Mouse (Mus musculus) gastrocnemius, postnatal 14 days (tissue): Measurements from ENCODE around the gene Rpa1. TPM values are rescaled to one million over a fixed set of nuclear protein-coding genes. Genes with fewer than 3 reads are reported as not detected.

Experiments used
- DNase-seq: peaks from one replicate; pipeline ENCODE4 v3.0.0; 2021; ENCODE audit warnings: mixed read lengths
- intact Hi-C: fragments of 180-260 bp; cut with DNase I; formaldehyde crosslinking; loops from one replicate; pipeline ENCODE4 v1.15.1; 2025; ENCODE audit warnings: low total_unique reads
- total RNA-seq, 2 experiments: library from RNA; stranded (reverse); gene quantifications; 2 replicates each; pipeline ENCODE4 v1.2.3; 2021

The Rpa1 gene
- total RNA-seq, 2 experiments from 2014 or later = 63.3 to 64.6 TPM

DNA sequence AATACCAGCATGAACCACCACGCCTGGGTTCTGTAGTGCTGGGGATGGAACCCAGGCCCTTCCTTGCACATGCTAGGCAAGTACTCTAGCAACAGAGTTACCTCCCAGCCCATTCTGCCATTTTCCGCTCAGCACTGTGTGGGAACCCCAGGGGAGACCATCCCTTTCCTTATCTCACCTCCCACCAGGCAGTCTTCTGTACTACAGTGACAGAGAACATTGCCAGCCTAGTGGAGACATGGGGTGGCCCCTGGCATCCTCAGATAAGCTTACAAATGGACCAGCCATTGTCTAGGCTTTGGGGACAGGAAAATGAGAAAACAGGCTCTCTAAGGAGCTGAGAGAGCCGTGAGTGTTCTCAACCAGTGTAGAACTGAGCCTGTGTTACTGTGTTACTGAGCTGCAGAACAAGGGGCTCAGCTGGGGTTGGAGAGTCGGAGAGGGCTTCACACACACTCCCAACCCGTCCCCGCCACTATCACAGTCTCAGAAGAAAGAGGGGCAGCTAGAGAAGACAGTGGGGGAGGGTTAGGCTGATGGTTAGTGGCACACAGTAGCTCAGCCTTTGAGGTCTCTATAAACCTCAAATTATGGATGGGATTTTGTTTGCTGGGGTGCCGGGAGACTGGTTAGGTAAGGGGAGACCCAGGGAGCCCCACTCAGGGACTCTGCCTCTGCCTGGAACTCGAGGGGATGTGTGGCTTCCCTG is 77.7 kb downstream of the Rpa1 start:
- intact Hi-C loops = no loop called here
- DNase-seq = no peak

DNA sequence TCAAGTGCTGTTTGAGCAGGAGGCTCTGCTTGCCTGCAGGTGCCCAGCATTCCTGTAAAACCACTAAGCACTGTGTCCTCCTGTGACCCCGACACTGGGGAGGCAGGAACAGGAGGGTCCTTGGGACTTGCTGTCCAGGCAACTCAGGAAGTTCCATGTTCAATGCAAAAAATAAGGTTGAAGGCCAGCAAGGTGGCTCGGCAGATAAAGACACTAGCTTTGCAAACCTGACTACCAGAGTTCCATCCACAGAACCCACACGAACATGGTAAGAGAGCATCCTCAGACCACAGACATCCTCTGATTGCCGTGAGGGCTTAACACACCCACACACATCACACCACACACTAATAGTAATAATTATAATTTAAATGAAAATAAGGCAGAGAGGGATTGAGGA is 78.9 kb downstream of the Rpa1 start:
- intact Hi-C loops = no loop called here
- DNase-seq = no peak

DNA sequence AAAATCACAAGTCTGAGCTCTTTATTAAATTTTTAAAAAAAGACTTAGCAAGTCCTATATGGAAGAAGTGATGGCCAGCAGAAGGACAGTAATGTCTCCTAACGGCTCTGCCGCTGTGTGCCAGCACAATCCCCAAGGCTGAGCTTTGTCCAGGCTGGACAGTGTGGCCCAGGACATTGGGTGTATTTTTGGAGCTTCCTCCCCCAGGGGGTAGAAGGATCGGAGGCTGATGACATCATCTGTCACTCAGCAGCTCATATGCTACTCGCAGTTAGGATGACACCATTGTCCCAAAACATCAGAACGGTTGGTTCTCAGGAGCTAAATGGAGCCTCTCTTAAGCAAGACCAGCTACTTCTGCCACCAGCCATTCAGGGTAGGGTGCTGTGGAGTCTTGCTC is 79.6 kb downstream of the Rpa1 start:
- DNase-seq = no peak
- intact Hi-C loops = no loop called here

DNA sequence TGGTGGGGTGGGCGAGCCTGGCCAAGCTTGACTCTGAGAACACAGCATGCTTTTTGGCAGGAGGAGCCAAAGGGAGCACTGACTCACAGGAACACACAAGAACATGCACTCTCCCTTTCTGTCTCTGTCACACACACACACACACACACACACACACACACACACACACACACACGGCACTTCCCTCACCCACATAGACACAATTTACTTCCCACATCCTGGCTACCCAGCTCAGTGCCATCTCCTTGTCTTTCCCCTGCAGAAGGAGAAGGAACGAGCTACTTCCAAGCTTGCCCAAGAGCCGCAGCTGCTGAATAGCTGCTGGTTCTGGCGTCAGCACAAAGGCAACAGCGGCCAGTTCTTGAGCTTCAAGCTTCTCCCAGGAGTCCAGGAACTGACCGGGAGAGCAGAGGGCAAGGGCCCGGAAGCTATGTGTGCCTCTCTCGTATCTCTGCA is 80.3 kb downstream of the Rpa1 start:
- peak; percentile 73 for DNase-seq

DNA sequence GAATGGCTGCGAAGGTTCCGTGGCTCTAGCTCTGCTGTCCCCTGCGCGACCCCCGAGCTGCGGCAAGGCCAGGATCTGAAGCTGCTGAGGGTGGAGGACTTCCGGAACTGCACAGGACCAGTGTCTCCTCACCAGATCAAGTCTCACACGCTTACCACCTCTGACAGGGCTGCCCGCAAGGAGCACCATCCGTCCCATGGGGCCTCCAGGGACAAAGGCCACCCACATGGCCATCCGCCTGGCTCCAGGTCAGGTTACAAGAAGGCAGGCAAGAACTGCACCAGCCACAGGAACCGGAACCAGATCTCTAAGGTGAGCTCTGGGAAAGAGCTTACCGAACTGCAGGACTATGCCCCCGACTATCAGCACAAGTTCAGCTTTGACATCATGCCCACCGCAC is 82.6 kb downstream of the Rpa1 start:
- DNase-seq = no peak
- intact Hi-C loops = no loop called here

More for the DNA sequence above, 80.3 kb downstream of the Rpa1 start:
- intact Hi-C loops = no loop called here

DNA sequence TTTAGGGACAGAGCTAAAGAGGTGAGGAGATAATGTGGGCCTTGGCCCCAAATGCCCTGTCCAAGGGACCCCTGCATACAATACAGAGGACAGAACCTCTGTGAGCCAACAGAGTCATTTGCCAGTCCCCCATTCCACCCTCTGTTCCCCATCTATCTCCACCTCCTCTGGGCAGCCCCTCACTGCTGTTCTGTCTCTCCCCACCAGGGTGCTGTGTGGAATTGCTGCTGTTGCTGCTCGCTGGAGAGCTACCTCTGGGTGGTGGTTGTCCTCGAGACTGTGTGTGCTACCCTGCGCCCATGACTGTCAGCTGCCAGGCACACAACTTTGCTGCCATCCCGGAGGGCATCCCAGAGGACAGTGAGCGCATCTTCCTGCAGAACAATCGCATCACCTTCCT is 83.6 kb downstream of the Rpa1 start:
- intact Hi-C loops = no loop called here
- no peak for DNase-seq

DNA sequence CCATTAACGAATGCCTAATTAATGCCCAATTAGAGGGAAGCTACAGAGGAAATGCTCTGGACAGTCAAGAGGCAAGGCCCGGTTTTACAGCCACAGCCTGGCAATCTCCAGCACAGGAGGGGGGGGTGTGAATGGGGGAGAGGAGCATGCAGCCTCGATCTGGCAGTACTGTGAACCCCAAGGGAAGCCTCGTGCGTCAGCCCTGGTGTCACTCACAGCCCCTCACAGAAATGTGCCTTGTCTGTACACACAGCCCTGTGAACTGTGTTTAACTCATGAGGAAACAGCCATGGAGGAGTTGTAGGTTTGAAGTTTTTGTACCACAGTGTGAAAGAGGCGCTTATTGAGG is 84.2 kb downstream of the Rpa1 start:
- intact Hi-C loops = no loop called here
- DNase-seq = no peak

DNA sequence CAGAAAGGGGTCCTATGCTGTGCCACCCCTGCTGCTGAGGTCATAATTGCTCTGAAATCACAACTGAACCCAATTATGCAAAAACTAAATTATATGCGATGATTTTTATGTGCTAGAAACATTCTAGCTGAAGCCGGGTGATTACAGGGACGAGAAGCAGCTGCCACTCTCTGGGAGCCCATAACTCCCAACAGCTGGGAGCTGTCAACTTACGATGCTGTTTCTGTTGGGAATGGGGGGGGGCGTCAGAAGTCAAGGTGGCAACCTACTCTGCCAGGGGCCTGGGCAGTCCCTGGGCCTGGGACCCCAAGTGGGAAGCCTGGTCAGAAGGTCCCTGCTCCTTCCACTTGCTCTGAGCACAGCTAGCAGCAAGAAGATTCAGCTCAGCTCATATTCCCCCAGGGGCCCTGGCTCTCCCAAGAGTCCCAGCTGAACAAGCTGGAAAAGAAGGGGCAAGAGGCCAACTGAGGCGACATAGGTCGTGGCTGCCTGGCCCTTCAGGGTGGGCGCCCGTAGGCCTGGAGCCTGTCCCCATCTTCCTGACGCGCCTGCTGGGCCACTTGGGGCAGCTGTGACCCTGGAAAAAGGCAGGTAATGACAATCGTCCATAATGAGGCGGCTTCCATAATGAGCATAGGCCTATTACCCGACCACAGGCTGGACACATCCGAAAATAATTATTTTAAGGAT is 84.7 kb downstream of the Rpa1 start:
- intact Hi-C loops = no loop called here
- no peak for DNase-seq

DNA sequence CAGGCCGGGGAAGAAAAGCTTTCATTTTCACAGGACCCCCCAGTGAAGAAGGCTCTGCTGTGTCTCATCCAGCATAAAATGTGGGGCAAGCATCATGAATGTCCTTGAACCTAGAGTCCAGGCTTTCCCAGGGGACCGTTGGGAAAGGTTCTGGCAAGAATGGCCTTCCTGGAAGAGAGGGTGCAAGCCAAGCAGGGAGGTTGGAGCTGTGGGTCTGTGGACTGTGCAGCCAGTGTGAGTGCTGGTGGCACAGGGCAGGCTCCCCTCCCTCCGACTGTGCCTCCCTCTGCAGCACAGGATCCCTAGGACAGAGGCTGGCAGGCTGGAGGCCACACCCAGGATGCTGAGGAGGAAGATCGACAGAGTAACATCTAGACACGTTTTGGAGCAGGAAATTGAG is 85.3 kb downstream of the Rpa1 start:
- DNase-seq = no peak
- intact Hi-C loops = no loop called here

DNA sequence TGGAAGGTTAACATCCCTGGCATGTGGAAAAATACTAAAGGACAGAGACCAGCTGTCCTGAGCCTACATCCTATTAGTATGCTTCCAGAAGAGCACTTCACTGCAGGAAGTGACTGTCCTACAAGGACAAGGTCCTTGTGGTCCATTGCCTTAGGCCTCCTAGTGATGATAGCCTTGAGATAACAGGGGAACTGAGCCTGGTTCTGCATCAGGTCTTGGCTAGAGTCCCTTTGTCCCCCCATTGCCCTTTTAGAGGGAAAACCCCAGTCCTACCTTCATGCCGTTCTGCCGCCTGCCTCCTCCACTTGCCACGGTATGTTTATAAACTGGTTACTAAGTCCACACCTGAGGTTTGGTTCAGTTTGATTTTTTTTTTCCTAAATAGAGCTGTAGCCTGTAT is 85.9 kb downstream of the Rpa1 start:
- intact Hi-C loops = no loop called here

DNA sequence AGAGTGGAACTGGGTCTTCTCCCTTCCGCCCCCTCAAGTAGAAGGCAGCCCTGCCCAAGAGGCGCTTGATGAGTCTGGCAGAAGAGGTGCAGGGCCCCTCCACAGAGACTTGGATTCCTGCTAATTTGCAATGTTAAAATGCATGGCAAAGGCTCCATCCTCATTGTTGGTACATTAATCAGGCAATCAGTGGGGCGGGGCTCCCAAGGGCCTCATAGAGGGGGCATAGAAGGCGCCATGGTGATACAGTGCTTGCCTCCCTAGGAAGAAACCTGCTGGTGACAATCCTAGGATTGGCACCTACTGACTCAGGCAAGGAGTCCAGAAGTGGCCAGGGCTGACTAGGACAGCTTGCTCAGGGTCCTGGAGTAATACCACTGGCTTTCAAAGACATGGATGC is 86.4 kb downstream of the Rpa1 start:
- DNase-seq = no peak
- intact Hi-C loops = no loop called here

More for the DNA sequence above, 85.9 kb downstream of the Rpa1 start:
- DNase-seq = no peak

DNA sequence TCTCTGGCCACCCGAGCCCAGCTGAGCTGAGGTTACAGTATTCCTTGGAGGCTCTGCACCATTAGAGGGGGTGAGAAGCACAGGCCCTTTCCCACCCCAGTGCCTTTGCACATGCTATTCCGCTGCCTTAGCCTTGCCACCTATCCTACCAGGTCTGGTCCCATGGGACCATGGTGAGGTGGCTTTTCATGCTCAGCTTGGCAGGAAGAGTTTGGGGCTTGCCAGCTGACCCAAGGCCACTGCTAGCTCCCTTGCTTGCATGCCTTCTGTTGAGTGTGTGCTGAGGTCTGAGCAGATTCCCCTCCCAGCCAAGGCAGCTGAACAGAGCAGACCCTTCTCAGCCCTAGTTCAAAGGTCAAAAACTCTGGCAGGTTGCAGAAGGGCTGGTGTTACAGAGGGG is 87.1 kb downstream of the Rpa1 start:
- DNase-seq = no peak
- intact Hi-C loops = no loop called here

DNA sequence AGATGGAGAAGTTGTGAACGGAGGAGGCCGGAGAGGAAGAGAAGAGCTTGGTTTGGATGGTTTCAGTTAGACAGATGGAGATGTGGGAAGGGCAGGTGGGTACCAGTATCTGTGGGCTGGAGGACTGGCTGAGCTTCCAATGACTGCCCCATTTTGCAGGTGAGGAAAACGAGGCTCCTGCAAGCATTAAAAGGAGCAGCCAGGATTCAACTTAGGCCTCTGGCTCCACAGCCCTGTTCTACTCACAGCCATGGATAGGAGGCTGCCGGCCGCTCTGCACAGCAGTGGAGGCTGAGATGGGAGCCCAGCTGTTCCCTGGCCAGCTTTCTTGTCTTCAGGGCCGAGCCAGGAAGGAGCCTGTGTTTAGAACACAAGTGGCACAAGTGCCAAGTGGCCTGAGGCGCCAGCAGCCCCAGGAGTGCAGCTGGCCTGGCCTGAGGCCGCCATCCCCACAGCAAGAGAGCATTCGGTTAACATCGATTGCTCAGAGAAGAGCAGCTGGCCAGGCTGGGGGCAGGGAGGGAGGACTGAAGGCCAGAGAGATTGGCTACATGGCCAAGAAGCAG is 88.0 kb downstream of the Rpa1 start:
- peak; percentile 77 for DNase-seq
- intact Hi-C loops = no loop called here

DNA sequence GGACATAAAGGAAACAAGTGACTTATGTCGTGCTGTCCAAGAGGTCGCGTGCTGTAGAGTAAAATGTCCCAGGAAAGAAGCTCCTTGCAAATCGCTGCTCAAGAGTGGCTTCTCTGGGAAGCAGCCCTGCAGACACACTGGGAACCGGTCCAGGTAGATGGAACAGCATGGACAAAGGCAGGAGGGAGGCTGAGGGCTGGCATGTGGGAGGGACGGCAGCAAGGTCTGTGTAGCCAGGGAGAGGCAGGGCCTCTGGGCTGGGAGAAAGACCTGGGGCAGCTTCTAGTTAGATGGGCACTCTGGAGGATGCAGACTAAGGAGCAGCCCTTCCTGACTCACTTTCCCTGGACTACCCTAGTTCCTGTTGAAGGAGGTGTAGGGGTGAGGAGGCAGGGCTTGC is 88.7 kb downstream of the Rpa1 start:
- no peak for DNase-seq
- intact Hi-C loops = no loop called here

DNA sequence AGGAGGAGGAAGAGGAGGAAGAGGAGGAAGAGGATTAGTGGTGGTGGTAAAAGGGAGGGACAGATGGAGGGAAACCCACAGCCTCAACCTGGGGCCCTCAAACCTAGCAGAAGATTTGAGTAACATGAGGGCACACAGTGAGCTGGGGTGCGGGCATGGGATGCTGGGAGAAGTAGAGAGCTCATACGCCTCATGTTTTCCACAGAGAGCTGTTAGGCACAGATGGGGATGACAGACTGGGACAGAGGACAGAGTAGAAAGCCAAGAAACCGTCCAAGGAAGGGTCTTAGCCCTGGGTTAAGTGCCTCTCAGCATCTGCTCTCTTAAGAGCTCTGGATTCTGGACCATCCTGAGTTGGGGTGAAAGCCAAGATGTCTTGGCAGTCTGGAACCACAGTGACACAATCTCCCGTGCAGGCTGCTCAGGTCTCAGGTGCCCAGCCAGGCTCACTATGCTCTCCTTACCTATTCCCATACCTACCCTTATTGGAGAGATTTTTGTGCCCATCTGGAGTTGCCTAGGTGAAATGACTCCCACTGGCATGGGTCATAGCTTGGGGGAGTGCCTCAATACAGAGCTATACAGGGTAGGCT is 91.0 kb downstream of the Rpa1 start:
- intact Hi-C loops = no loop called here

DNA sequence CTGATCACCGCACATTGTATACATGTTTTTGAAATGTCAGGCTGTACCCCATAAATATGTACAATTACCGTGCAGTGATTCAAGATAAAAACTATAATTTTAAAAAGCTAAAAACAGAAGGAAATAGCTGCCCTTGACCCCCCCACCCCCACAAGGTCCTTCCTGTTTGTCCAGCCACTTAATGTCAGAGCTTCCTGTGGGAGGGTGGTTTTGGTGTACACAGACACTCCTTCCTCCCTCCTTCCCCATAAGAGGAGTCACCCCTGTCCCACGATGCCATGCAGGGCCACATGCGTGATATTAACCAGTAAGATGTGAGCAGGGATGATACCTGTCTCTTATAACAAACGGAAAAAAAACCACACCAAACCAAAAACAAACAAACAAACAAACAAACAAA is 92.8 kb downstream of the Rpa1 start:
- intact Hi-C loops = no loop called here
- no peak for DNase-seq

More for the DNA sequence above, 91.0 kb downstream of the Rpa1 start:
- DNase-seq = no peak

DNA sequence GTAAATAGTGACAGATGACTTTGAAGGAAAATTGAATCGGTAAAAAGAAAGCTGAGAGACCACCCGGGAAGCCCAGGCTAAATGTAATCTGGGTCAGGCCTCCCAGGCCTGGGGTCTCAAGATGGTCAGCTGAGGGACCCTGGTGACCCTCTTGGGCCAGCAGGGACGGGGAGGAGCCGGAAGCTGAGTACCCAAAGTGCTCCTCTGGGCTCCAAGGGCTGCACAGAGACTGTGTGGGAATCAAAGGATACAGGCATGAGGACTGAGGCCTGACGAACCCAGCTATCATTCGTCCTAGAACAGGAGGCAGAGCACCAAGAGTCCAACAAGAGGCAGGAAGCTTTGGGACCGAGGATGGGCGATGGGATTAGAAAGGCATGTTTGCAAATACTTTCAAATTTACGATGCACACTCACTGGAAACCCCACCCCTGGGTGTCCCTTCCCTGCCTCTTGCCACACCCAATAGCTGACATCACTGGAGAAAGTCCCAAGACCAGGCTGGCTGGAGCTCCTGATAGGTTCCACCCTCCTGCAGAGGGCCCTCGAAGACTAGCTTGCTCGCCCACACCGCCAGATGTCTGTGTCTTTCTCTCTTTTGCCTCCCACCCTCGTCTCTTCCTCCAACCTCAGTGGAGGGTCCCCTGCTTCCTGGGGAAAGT is 93.7 kb downstream of the Rpa1 start:
- intact Hi-C loops = no loop called here
- peak; percentile 72 for DNase-seq

DNA sequence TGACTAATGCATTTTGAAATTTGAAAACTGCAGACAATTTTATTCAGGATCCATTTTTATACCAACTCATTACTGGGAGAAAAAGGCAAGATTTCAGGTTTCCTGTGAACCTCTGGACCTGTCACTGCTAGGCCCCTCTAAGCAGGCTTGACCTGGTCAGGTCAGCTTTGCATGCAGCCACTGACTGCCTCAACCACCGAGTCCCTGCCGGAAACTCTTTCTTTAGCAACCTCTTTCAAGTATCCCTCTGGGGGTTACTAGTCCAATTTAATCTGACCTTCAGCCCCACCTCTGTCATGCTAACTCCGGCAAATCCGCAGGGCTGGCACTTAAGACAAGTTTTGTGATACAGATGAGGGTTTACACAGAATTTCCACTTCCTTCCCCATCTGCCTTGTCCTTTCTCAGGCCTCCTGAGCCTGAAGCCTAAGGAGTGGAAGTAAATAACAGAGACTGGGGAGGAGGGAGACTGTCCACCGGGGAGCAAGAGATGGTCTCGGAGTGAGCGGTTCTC is 96.5 kb downstream of the Rpa1 start:
- intact Hi-C loops = no loop called here
- DNase-seq = no peak

DNA sequence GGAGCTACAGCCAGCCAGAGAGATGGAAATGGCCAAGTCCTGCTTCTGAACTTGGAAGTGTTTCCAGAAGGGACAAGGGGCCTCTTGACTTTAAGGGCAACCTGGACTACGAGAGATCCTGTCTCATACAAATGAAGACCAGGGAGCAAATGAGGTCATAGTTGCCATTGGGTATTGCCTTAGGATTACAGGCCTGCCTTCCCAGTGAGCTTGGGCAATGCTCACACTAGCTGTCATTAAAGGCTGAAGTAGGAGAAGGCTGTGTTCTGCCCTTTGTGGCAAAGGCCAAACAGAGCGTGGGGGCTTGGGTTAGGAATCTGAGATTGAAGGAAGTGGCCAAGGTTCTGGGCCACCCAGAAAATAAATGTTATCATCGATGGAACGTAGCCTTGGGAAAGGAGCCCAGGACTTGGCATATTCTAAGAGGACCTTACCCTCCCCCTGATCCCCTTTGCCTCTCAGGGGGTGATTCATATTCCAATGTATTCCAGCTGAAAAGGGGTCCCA is 97.1 kb downstream of the Rpa1 start:
- DNase-seq = no peak
- intact Hi-C loops = no loop called here

DNA sequence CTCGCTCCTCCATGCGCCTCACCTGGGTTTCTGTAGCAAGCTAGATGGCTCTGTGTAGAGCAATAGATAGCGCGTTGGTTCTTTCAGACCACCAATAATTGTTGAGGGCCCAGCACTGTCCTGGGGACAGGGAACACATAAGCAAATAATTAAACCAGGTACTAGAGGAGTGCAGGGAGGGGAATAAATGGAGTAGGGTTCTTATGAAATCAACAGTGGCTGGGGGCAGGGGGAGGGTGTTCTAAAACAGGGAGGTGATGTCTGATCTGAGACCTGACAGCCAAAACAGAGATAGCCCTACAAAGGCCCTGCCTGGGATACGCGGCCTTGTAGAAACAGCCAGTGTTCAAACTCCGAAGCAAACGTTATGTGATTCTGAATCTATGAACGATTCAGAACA is 98.5 kb downstream of the Rpa1 start:
- no peak for DNase-seq
- intact Hi-C loops = no loop called here
